Mouse (Mus musculus) bone marrow, adult 2 months (tissue): ENCODE measurements around the gene Ucn2.

Experiments
- CTCF ChIP-seq: fragments of 200-500 bp; IDR thresholded peaks from 2 replicates; pipeline ENCODE4 v1.5.1; 2011; ENCODE audit warnings: low read length, control low read depth; ENCODE audit not compliant: control insufficient read depth, insufficient read depth
- POLR2A ChIP-seq: fragments of 200-500 bp; IDR thresholded peaks from 2 replicates; pipeline ENCODE4 v1.6.1; 2011; ENCODE audit warnings: low read depth, mild to moderate bottlenecking, control low read depth, low read length, borderline replicate concordance; ENCODE audit not compliant: control insufficient read depth

DNA sequence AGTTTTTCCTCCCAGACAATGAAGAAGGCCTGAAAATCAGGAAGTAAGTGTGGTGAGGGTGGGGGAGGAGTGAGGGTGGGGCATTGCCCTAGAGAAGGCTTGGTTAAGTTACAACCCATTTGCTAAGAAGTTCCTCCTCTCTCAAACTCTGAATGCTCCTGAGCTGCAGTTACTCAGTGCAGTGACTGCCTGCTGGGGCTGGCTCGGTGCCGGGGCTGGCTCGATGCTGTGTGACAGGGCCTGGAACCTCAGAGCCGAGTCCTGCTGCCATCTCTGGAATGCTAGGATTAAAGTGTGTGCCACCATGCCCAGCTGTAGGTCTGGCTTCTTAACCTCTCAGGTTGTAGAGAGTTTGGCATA, 13.3 kb downstream of the Ucn2 start:
- TF ChIP-seq POLR2A (peak; percentile 41; the same call in 1 of the 2 replicates), CTCF (no peak)
